Mouse (Mus musculus) CD8-positive naive resting alpha-beta T cell, adult 2 months (primary cell): ENCODE data around the gene Smok2b.
"Not testable (repeated sequence)": the region's sequence is repeated elsewhere in the genome, so short reads cannot be mapped to it uniquely, and the experiment has no call there.

Experiments
- DNase-seq, 2 experiments: peaks; one replicate each; pipeline ENCODE4 v3.0.0; 2022; ENCODE audit warnings: low read depth in 2 of 2, low spot score in 2 of 2

The Smok2b gene

GRCm38 (mm10) chr17:13239461-13239860, 9.4 kb downstream of the Smok2b start:
- not testable (repeated sequence) for DNase-seq

GRCm38 (mm10) chr17:13240807-13241727, 11.0 kb downstream of the Smok2b start:
- not testable (repeated sequence) for DNase-seq

- not testable (repeated sequence) for DNase-seq
Observed at GRCm38 (mm10) chr17:13254786-13255185, 24.7 kb downstream of the Smok2b start.
